Mouse (Mus musculus): Measurements from ENCODE around the gene Pawr.
"Not testable (repeated sequence)": the region's sequence is repeated elsewhere in the genome, so short reads cannot be mapped to it uniquely, and the experiment has no call there.

Pawr gene

GRCm38 (mm10) chr10:108392151-108392550 lies 60.2 kb downstream of the Pawr start:
- no peak for DNase-seq

- no peak for DNase-seq
Measured at GRCm38 (mm10) chr10:108394306-108394705, 62.4 kb downstream of the Pawr start.

- DNase-seq, result no peak
Measured at GRCm38 (mm10) chr10:108395229-108395628, 63.3 kb downstream of the Pawr start.

- DNase-seq, result no peak
Measured at GRCm38 (mm10) chr10:108395647-108396046, 63.7 kb downstream of the Pawr start.

GRCm38 (mm10) chr10:108402751-108403150 lies 70.8 kb downstream of the Pawr start:
- no peak for DNase-seq

- DNase-seq, result no peak
Measured at GRCm38 (mm10) chr10:108403366-108403865, 71.5 kb downstream of the Pawr start.

- no peak for DNase-seq
Measured at GRCm38 (mm10) chr10:108404087-108404486, 72.2 kb downstream of the Pawr start.

- no peak for DNase-seq
Measured at GRCm38 (mm10) chr10:108405076-108405475, 73.2 kb downstream of the Pawr start.

GRCm38 (mm10) chr10:108405931-108406330 lies 74.0 kb downstream of the Pawr start:
- no peak for DNase-seq

- no peak for DNase-seq
Measured at GRCm38 (mm10) chr10:108406798-108407754, 75.2 kb downstream of the Pawr start.

GRCm38 (mm10) chr10:108408025-108408424 lies 76.1 kb downstream of the Pawr start:
- DNase-seq, result no peak

GRCm38 (mm10) chr10:108408437-108408836 lies 76.5 kb downstream of the Pawr start:
- DNase-seq, result no peak

GRCm38 (mm10) chr10:108408986-108409385 lies 77.1 kb downstream of the Pawr start:
- no peak for DNase-seq

- no peak for DNase-seq
Measured at GRCm38 (mm10) chr10:108409529-108409928, 77.6 kb downstream of the Pawr start.

GRCm38 (mm10) chr10:108414936-108415635 lies 83.2 kb downstream of the Pawr start:
- DNase-seq, result no peak

- DNase-seq, result no peak
Measured at GRCm38 (mm10) chr10:108417448-108417847, 85.5 kb downstream of the Pawr start.

- DNase-seq, result no peak
Measured at GRCm38 (mm10) chr10:108430553-108430952, 98.6 kb downstream of the Pawr start.

- DNase-seq, result no peak
Measured at GRCm38 (mm10) chr10:108432194-108432593, 100.3 kb downstream of the Pawr start.

- DNase-seq, result no peak
Measured at GRCm38 (mm10) chr10:108433976-108434375, 102.1 kb downstream of the Pawr start.

- no peak for DNase-seq
Measured at GRCm38 (mm10) chr10:108435616-108436015, 103.7 kb downstream of the Pawr start.

- DNase-seq, result no peak
Measured at GRCm38 (mm10) chr10:108436365-108436764, 104.4 kb downstream of the Pawr start.

- DNase-seq, result not testable (repeated sequence)
Measured at GRCm38 (mm10) chr10:108440251-108440650, 108.3 kb downstream of the Pawr start.
